Mouse (Mus musculus) ES-Bruce4 (cell line): Measurements from ENCODE around the gene Sdk2.

Experiments
- CTCF ChIP-seq: IDR thresholded peaks from one replicate; pipeline ENCODE4 v1.8.1; 2011; ENCODE audit warnings: low read depth, low read length
- POLR2A ChIP-seq: IDR thresholded peaks from one replicate; pipeline ENCODE4 v1.8.1; 2011; ENCODE audit warnings: low read length; ENCODE audit not compliant: insufficient read depth

DNA sequence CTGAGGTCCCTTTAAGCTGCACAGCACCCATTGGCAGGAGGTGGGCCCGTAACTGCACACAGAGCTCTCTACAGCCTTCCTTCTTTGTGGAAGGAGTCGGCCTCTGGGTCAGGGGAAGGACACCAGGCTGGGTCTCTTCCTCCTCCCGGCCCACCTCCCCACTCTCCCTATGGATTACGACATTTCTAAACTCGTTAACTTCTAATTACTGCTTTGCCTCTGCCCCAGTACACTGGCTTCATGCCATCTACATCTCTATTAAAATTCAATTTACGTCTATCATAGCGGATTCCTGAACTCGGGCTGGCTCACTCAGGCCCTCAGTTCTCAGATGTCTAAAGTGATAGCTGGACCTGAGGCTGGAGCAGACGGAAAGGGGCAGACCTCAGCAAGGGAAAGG lies 133.2 kb downstream of the Sdk2 start:
- TF ChIP-seq POLR2A (no peak), CTCF (no peak)
